Mouse (Mus musculus) ZHBTc4 (cell line): ENCODE data around the gene Camkk2.

Experiments used
- DNase-seq: peaks from one replicate; pipeline ENCODE4 v3.0.0-alpha.2; 2011; ENCODE audit warnings: low read depth, low spot score

Camkk2 gene

DNA sequence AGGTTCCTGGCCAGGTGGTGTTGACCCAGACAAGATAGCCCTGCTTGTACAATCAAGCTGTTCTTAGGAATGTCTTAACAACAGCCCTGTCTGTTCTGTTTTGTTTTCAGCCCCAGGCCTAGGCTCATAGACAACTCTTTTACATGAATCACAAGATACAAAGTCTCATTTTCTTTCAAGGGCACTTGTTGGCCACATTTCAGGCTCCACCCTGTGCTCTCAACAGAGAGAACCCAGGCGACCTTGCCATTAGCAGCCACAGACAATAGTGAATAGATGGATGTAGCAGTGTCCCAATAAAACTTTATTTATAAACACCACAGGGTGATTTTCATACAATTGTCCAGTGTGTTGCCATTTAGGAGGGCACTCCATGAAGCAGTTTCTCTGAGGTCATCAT is 2.9 kb upstream of the Camkk2 start:
- peak; percentile 87 for DNase-seq

DNA sequence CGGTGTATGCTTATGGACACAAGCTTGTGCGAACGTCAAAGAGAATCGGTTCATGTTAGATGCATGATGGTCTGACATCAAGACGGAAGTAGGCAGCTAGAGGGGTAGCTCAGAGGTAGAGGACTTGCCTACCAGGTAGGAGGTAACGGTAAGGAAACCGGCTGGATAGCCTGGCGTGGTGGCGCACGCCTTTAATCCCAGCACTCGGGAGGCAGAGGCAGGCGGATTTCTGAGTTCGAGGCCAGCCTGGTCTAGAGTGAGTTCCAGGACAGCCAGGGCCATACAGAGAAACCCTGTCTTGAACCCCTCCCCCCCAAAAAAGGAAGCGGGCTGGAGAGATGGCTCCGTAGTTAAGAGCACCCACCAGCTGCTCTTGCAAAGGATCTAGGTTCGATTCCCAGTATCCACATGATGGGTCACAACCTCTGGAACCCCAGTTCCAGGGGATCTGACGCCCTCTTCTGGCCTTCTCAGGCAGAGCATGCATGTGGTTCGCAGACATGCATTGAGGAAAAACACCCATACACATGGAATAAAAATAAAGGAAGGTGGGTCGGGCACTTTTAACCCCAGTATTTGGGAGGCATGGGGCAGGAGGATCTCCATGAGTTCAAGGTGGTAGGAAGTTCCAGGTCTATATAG is 1.7 kb upstream of the Camkk2 start:
- DNase-seq = peak; percentile 71

- no peak for DNase-seq
Observed at GRCm38 (mm10) chr5:122778231-122779226, 680 bp downstream of the Camkk2 start.

DNA sequence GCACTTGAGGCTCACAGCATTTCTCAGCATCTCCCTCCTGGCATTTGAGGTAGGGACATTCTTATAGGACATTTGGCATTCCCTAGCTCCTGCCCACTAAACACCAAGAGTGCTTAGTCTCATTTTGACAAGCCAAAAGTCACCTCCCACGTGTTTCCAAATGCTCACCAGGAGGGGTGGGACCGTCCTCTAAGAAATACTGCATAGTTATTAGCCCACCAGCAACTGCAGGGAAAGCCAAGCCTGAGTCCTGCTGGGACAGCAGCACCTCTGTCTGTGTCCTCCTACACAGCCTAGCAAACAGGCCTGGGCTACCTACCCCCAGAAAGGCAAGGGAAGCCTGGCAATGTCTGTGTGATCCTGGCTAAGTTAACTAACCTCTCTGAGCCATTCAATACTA is 1.9 kb downstream of the Camkk2 start:
- no peak for DNase-seq

- no peak for DNase-seq
Observed at GRCm38 (mm10) chr5:122775646-122776286, 3.4 kb downstream of the Camkk2 start.

DNA sequence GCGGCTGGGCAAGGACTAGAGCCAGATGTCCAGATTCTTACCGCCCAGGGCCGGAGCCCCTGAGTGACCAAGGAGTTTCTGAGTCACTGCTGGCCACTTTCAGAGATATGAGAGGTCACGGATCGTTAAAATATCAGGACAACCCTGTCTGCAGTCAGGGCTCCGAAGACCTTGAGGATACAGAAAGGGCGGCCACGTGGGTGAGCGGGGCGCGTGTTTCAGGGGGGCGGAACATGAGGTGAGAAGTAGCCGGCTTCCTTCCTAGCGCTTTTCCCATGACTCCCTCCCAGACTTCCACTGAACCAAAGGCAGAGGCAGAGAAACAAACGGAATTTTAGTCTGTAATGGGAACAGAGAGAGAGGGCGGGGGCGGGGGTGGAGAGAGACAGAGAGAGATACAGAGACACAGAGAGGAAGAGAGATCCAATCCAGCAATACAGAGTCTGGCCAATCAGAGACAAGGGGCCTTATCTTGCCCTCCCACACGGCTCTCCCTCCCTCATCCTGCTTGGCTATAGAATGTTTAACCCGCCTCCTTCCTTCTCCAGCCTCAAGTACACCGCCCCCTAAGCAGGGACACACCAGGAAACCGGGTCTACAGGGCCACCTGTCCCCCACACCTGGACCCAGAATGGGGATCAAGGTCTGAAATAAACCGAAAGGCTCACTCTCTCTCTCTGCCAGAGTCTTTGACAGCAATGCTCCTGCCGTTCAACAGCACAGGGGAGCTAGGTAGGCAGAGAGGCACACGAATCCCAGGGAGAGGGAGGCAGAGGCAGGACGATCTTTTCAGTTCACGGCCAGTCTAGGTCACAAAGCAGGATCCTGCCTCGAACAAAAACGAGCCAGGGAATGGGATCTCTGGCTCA is 4.2 kb downstream of the Camkk2 start:
- DNase-seq = peak; percentile 87

- DNase-seq = no peak
Observed at GRCm38 (mm10) chr5:122773756-122774155, 5.5 kb downstream of the Camkk2 start.

- DNase-seq = no peak
Observed at GRCm38 (mm10) chr5:122771428-122771827, 7.8 kb downstream of the Camkk2 start.

DNA sequence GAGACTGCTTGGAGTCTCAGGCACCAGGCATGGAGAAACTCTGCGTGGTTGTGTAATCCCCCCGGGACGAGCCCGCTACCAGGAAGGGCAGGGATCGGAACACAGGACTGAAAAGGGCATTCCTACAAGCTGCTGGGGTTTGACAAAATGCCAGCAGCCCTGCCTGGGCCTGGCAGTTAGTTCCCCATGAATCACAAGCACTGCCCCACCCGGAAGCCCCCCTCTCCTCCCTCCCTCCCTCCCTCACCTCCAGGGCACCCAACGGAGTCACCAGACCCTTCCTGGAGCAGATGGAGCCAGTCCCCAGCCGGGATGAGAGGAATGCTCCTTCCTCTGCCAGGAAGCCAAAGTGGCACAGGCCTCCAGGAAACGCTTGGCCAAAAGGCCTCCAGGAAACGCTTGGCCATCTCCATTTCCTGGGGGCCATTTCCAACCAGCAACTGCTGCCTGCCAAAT is 8.4 kb downstream of the Camkk2 start:
- no peak for DNase-seq

- no peak for DNase-seq
Observed at GRCm38 (mm10) chr5:122770304-122770703, 8.9 kb downstream of the Camkk2 start.

GRCm38 (mm10) chr5:122769101-122769568 is 10.1 kb downstream of the Camkk2 start:
- DNase-seq = peak; percentile 98

DNA sequence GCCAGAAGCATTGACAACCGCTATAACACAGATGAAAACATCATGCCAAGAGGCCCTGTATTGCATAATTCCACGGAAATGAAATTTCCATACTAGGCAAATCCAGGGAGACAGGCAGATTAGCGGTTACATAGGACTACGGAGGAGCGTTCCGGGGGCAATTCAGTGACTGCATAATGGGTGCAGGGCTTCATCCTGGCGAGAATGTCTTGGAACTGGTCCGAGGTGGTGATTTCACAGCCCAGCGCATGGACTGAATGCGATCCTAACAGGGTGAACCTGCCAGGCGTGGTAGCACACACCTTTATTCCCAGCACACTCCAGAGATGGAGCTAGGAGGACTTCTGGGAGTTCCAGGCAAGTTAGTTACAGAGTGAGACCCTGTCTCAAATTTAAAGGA is 11.9 kb downstream of the Camkk2 start:
- DNase-seq = no peak

- peak; percentile 82 for DNase-seq
Observed at GRCm38 (mm10) chr5:122764032-122764464, 15.2 kb downstream of the Camkk2 start.

GRCm38 (mm10) chr5:122763271-122764031 is 15.8 kb downstream of the Camkk2 start:
- no peak for DNase-seq

DNA sequence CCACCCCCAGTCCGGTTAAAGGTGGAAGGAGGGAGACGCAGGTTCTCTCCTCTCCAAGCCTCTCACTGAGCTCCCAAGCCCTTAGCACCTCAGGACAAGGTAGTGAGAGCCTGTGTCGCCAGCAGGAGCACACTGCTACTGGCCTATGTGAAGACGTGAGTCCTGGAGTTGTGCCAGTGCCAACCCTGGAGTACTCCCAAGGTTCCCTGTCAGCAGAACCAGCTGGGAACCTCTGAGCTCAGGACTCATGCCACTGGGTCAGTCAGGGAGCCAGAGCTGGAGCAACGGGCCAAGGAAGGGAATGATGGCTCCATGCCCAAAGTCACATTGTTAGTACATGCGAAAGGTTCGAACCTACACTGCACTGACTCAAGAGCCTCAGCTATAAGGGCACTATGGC is 22.5 kb downstream of the Camkk2 start:
- no peak for DNase-seq

DNA sequence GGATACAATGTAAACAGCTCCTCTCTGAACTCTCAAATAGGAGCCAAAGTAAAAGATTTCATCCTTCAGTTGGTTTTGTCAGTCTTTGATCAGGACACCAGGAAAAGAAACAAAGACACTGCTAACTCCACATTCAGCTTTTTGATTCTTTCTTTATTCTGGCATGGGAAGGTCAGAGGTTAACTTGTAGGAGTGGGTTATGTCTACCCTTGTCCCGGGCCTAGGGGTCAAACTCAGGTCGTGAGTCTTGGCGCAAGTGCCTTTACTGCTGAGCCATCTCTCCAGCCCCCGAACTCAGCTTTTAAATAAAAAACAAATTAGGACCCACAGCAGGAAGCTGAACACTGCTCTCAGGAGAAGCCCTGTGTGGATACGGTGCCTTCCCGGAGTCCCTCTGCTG is 23.1 kb downstream of the Camkk2 start:
- DNase-seq = peak; percentile 56

GRCm38 (mm10) chr5:122755620-122756019 is 23.6 kb downstream of the Camkk2 start:
- DNase-seq = no peak

GRCm38 (mm10) chr5:122754477-122754876 is 24.7 kb downstream of the Camkk2 start:
- DNase-seq = no peak

- no peak for DNase-seq
Observed at GRCm38 (mm10) chr5:122747950-122748349, 31.3 kb downstream of the Camkk2 start.

DNA sequence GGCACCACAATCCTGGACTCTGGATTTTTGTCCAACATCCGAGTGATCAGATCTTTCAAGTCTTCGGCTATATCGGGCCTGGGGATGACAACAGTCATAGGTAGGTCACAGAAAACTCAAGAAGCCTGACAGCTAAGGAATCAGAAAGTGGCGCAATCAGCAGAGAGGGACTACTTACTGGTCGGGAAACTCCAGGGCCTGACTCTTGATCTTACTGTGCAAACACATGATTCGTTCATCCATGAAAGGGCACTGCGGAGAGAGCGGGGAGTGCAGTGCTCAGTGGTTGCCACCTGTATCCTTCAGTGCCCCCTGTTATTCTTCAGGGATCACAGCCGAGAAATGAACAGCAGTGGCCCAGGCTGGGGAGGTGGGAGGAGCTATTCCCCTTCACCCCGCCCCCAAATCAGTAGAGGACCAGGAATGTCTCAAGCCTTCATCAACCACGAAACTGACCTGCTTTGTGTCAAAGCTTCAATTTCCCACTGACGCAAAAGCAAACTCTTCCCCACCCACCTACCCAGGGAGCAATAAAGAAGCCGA is 35.3 kb downstream of the Camkk2 start:
- peak; percentile 50 for DNase-seq
